Mouse (Mus musculus) cortical plate, adult 2 months (tissue): ENCODE measurements around the gene Mab21l1.

Experiments
- CTCF ChIP-seq: fragments of 200-500 bp; IDR thresholded peaks from 2 replicates; pipeline ENCODE4 v1.5.1; 2011; ENCODE audit warnings: mild to moderate bottlenecking, control low read depth, low read length; ENCODE audit not compliant: insufficient read depth; ENCODE audit errors: extremely low read depth
- POLR2A ChIP-seq: fragments of 200-500 bp; IDR thresholded peaks from 2 replicates; pipeline ENCODE4 v1.6.1; 2011; ENCODE audit warnings: mild to moderate bottlenecking, low read length, control low read depth; ENCODE audit not compliant: insufficient read depth; ENCODE audit errors: extremely low read depth

DNA sequence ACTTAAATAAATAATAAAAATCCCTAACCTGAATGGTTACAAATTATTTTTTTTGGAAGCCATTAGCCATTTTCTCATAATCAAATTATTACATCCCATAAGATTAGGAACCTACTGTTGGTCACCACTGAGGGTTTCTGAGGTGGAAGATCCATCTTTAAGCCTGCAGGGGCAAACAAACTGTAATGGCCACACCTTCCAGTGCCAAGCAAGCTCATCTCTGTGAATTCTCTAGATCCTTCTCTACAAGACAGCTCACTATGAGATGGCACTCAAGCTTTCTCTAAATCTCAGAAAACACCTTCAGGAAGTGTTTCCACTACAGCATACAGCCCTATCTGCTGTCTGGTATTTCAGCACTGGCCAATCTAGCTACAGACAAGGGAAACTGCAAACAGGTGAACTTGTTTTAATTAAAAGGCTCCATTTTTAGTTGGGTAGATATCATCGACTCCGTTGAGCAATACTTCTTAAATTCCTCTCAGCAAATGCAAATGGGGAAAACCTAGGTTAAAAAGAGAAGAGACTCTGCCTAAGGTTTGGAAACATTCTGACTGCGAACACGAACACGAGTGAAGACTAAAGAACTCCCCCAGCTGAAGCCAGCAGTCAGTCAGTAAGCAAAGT is 768 bp upstream of the Mab21l1 start:
- no peak for TF ChIP-seq CTCF
- no peak for TF ChIP-seq POLR2A
